Mouse (Mus musculus): ENCODE data around the gene Caln1. TPM values are rescaled to one million over a fixed set of nuclear protein-coding genes. Genes with fewer than 3 reads are reported as not detected.
A peak's percentile ranks its signal among the peaks of the same experiment; 100 is the strongest.

Caln1 gene
- polyA plus RNA-seq, 2 experiments: not detected

- TF ChIP-seq CTCF (IDR thresholded peaks at IDR 0.05; ENCODE audit: low read depth) (no peak), EP300 (IDR thresholded peaks at IDR 0.05; ENCODE audit: low read depth) (no peak)
- 66% methylated on average over 3 of the region's 3 CpGs for WGBS (ENCODE audit: insufficient replicate concordance)
- Histone ChIP-seq H3K4me3 (ENCODE audit: insufficient read depth in 1 of 2, low read depth in 2 of 2, low read length in 2 of 2) (no peak overlapping the region), H3K9me3 (ENCODE audit: control insufficient read depth, low read length) (no peaks in the 10 kb centered on the region), H3K9ac (replicated peaks) (no peak overlapping the region), H3K36me3 (replicated peaks; ENCODE audit: control insufficient read depth, insufficient read depth, low read depth) (no peaks in the 10 kb centered on the region), H3K4me1 (replicated peaks; ENCODE audit: control insufficient read depth in 2 of 2, insufficient read depth in 2 of 2, low read length in 1 of 2) (no peaks in the 10 kb centered on the region), H3K4me2 (ENCODE audit: low read depth) (no peak overlapping the region), H3K27me3 (ENCODE audit: control insufficient read depth, insufficient read depth, low read length) (no peaks in the 10 kb centered on the region), H3K27ac (no peak overlapping the region)
- ATAC-seq (ENCODE audit: insufficient read depth) (no peak), DNase-seq (ENCODE audit: low read depth in 3 of 3, low spot score in 3 of 3) (no peak)
Measured at GRCm38 (mm10) chr5:130875391-130875790, 506.1 kb downstream of the Caln1 start.

GRCm38 (mm10) chr5:130880331-130880730 is 511.1 kb downstream of the Caln1 start:
- no peaks in the 10 kb centered on the region for H3K4me1 ChIP-seq (replicated peaks; ENCODE audit: control insufficient read depth in 2 of 2, insufficient read depth in 2 of 2, low read length in 1 of 2)
- 68% methylated on average over 5 of the region's 5 CpGs for WGBS (ENCODE audit: insufficient replicate concordance)
- ATAC-seq (ENCODE audit: insufficient read depth): no peak

GRCm38 (mm10) chr5:130891735-130892134 is 522.5 kb downstream of the Caln1 start:
- no peak overlapping the region for H3K9ac ChIP-seq (replicated peaks)
- TF ChIP-seq CTCF (IDR thresholded peaks at IDR 0.05; ENCODE audit: low read depth): no peak
- no peak for TF ChIP-seq EP300 (IDR thresholded peaks at IDR 0.05; ENCODE audit: low read depth)
- 56% methylated on average over 5 of the region's 5 CpGs for WGBS (ENCODE audit: insufficient replicate concordance)
- DNase-seq (ENCODE audit: low read depth in 3 of 3, low spot score in 3 of 3) (no peak), ATAC-seq (ENCODE audit: insufficient read depth) (no peak)
- no peaks in the 10 kb centered on the region for H3K4me1 ChIP-seq (replicated peaks; ENCODE audit: control insufficient read depth in 2 of 2, insufficient read depth in 2 of 2, low read length in 1 of 2)
- no peaks in the 10 kb centered on the region for H3K9me3 ChIP-seq (ENCODE audit: control insufficient read depth, low read length)
- no peak overlapping the region for H3K4me3 ChIP-seq (ENCODE audit: insufficient read depth in 1 of 2, low read depth in 2 of 2, low read length in 2 of 2)
- no peak overlapping the region for H3K27ac ChIP-seq
- H3K36me3 ChIP-seq (replicated peaks; ENCODE audit: control insufficient read depth, insufficient read depth, low read depth): no peaks in the 10 kb centered on the region
- no peak overlapping the region for H3K4me2 ChIP-seq (ENCODE audit: low read depth)
- no peaks in the 10 kb centered on the region for H3K27me3 ChIP-seq (ENCODE audit: control insufficient read depth, insufficient read depth, low read length)

More at GRCm38 (mm10) chr5:130880331-130880730, 511.1 kb downstream of the Caln1 start:
- TF ChIP-seq CTCF (IDR thresholded peaks at IDR 0.05; ENCODE audit: low read depth): no peak
- TF ChIP-seq EP300 (IDR thresholded peaks at IDR 0.05; ENCODE audit: low read depth): no peak
- no peaks in the 10 kb centered on the region for H3K27me3 ChIP-seq (ENCODE audit: control insufficient read depth, insufficient read depth, low read length)
- H3K27ac ChIP-seq: no peak overlapping the region
- no peak overlapping the region for H3K4me3 ChIP-seq (ENCODE audit: insufficient read depth in 1 of 2, low read depth in 2 of 2, low read length in 2 of 2)
- DNase-seq (ENCODE audit: low read depth in 3 of 3, low spot score in 3 of 3): no peak
- H3K4me2 ChIP-seq (ENCODE audit: low read depth): no peak overlapping the region
- H3K9me3 ChIP-seq (ENCODE audit: control insufficient read depth, low read length): no peaks in the 10 kb centered on the region
- no peaks in the 10 kb centered on the region for H3K36me3 ChIP-seq (replicated peaks; ENCODE audit: control insufficient read depth, insufficient read depth, low read depth)
- no peak overlapping the region for H3K9ac ChIP-seq (replicated peaks)

- Histone ChIP-seq H3K9ac (replicated peaks) (no peak overlapping the region), H3K4me3 (ENCODE audit: insufficient read depth in 1 of 2, low read depth in 2 of 2, low read length in 2 of 2) (no peak overlapping the region), H3K27me3 (ENCODE audit: control insufficient read depth, insufficient read depth, low read length) (no peaks in the 10 kb centered on the region), H3K36me3 (replicated peaks; ENCODE audit: control insufficient read depth, insufficient read depth, low read depth) (no peaks in the 10 kb centered on the region), H3K4me2 (ENCODE audit: low read depth) (no peak overlapping the region), H3K9me3 (ENCODE audit: control insufficient read depth, low read length) (no peaks in the 10 kb centered on the region), H3K27ac (no peak overlapping the region), H3K4me1 (replicated peaks; ENCODE audit: control insufficient read depth in 2 of 2, insufficient read depth in 2 of 2, low read length in 1 of 2) (no peaks in the 10 kb centered on the region)
- no peak for DNase-seq (ENCODE audit: low read depth in 3 of 3, low spot score in 3 of 3)
- WGBS (ENCODE audit: insufficient replicate concordance): 76% methylated on average over 3 of the region's 3 CpGs
- TF ChIP-seq EP300 (IDR thresholded peaks at IDR 0.05; ENCODE audit: low read depth) (no peak), CTCF (IDR thresholded peaks at IDR 0.05; ENCODE audit: low read depth) (peak; percentile 62)
- ATAC-seq (ENCODE audit: insufficient read depth): no peak
Measured at GRCm38 (mm10) chr5:130895991-130896390, 526.7 kb downstream of the Caln1 start.

Other genes with a start within 250 kb of the Caln1 start
- gene Kctd7, start 224.6 kb upstream of the Caln1 start, polyA plus RNA-seq (2012; rRNA removed): 3.2 and 3.6 TPM in 2 replicates
- 3.8 and 6.6 TPM in 2 replicates for gene Kctd7, start 224.6 kb upstream of the Caln1 start, polyA plus RNA-seq (2014; fragmentation: Nextera tagmentation; extraction: Ambion mirVana)
- gene Rabgef1, start 197.7 kb upstream of the Caln1 start, polyA plus RNA-seq (2012; rRNA removed): 9.9 and 13.7 TPM in 2 replicates
- 19.7 and 23.9 TPM in 2 replicates for gene Rabgef1, start 197.7 kb upstream of the Caln1 start, polyA plus RNA-seq (2014; fragmentation: Nextera tagmentation; extraction: Ambion mirVana)
- gene Tmem248, start 152.4 kb upstream of the Caln1 start, polyA plus RNA-seq (2012; rRNA removed): 12.5 and 14.1 TPM in 2 replicates
- 25.4 and 26.6 TPM in 2 replicates for gene Tmem248, start 152.4 kb upstream of the Caln1 start, polyA plus RNA-seq (2014; fragmentation: Nextera tagmentation; extraction: Ambion mirVana)
- 17.9 and 35.8 TPM in 2 replicates for gene Sbds, start 113.9 kb upstream of the Caln1 start, polyA plus RNA-seq (2012; rRNA removed)
- gene Sbds, start 113.9 kb upstream of the Caln1 start, polyA plus RNA-seq (2014; fragmentation: Nextera tagmentation; extraction: Ambion mirVana): 38.1 and 40.1 TPM in 2 replicates
- 5.1 and 6.8 TPM in 2 replicates for gene Tyw1, start 113.8 kb upstream of the Caln1 start, polyA plus RNA-seq (2012; rRNA removed)
- 12.1 and 13.5 TPM in 2 replicates for gene Tyw1, start 113.8 kb upstream of the Caln1 start, polyA plus RNA-seq (2014; fragmentation: Nextera tagmentation; extraction: Ambion mirVana)
- gene A330070K13Rik, start 15.2 kb downstream of the Caln1 start, polyA plus RNA-seq (2012; rRNA removed): not detected in 2 replicates
- not detected in 2 replicates for gene A330070K13Rik, start 15.2 kb downstream of the Caln1 start, polyA plus RNA-seq (2014; fragmentation: Nextera tagmentation; extraction: Ambion mirVana)

Data from liver, embryonic 14.5 days (tissue).